In genomic region chr8:11777201-11777600, GRCm38 (mm10) we compare ENCODE assay signal across 13 mouse cellular contexts. TPM values are rescaled to one million over a fixed set of nuclear protein-coding genes. Genes with fewer than 3 reads are reported as not detected.
DNase-seq lines count a peak whose midpoint lies in the region; ATAC-seq lines count a peak whose summit lies in the region.
"Had no signal": no experiment of that assay in that cellular context is flagged by ENCODE, and none has a peak within 500 bp of the region (broad histone marks: within the 10 kb centered on the region; RNA-seq: fewer than 3 reads in every experiment).

No protein-coding gene starts in this region.

- no peak overlapping the region for H3K4me3 ChIP-seq in forebrain, embryonic 15.5 days
- H3K4me3 ChIP-seq in forebrain, embryonic 12.5 days (replicated peaks): no peak overlapping the region
- no peak overlapping the region for H3K4me3 ChIP-seq in midbrain, embryonic 11.5 days (ENCODE audit: low read depth, low read length)
- H3K4me3 ChIP-seq in midbrain, embryonic 16.5 days (ENCODE audit: low read depth, low read length): no peak overlapping the region
- H3K4me3 ChIP-seq in heart, embryonic 13.5 days: no peak overlapping the region
- H3K4me3 ChIP-seq in stomach, embryonic 16.5 days (replicated peaks; ENCODE audit: low read length): no peak overlapping the region
- H3K4me3 ChIP-seq: embryonic facial prominence, embryonic 13.5 days; limb, embryonic 15.5 days; neural tube, embryonic 12.5 days had no signal

- H3K4me2 ChIP-seq in forebrain, embryonic 15.5 days (replicated peaks): no peak overlapping the region
- H3K4me2 ChIP-seq in forebrain, embryonic 12.5 days: no peak overlapping the region
- H3K4me2 ChIP-seq in midbrain, embryonic 11.5 days: no peak overlapping the region
- no peak overlapping the region for H3K4me2 ChIP-seq in midbrain, embryonic 16.5 days (ENCODE audit: low read length)
- 0 out of 2 replicates have a peak overlapping the region, but pooled peaks have one; percentile 25 for H3K4me2 ChIP-seq in heart, embryonic 13.5 days
- H3K4me2 ChIP-seq in stomach, embryonic 16.5 days (ENCODE audit: low read depth, low read length): no peak overlapping the region
- H3K4me2 ChIP-seq: embryonic facial prominence, embryonic 13.5 days; limb, embryonic 15.5 days; neural tube, embryonic 12.5 days had no signal

- H3K27me3 ChIP-seq in forebrain, embryonic 15.5 days: no peaks in the 10 kb centered on the region
- no peaks in the 10 kb centered on the region for H3K27me3 ChIP-seq in forebrain, embryonic 12.5 days
- H3K27me3 ChIP-seq in midbrain, embryonic 11.5 days (ENCODE audit: control insufficient read depth, insufficient read depth, low read length): no peaks in the 10 kb centered on the region
- no peaks in the 10 kb centered on the region for H3K27me3 ChIP-seq in midbrain, embryonic 16.5 days (ENCODE audit: control insufficient read depth, insufficient read depth, low read depth, low read length)
- no peaks in the 10 kb centered on the region for H3K27me3 ChIP-seq in heart, embryonic 13.5 days (replicated peaks)
- H3K27me3 ChIP-seq in stomach, embryonic 16.5 days (ENCODE audit: control insufficient read depth, insufficient read depth, low read length): no peaks in the 10 kb centered on the region
- H3K27me3 ChIP-seq: CH12.LX; embryonic facial prominence, embryonic 13.5 days; limb, embryonic 15.5 days; neural tube, embryonic 12.5 days had no signal

- H3K27ac ChIP-seq in forebrain, embryonic 15.5 days (replicated peaks): peak overlapping the region; percentile 23; the same call in 1 of the 2 replicates
- no peak overlapping the region for H3K27ac ChIP-seq in forebrain, embryonic 12.5 days
- H3K27ac ChIP-seq in midbrain, embryonic 11.5 days (ENCODE audit: low read depth, low read length): no peak overlapping the region
- H3K27ac ChIP-seq in midbrain, embryonic 16.5 days (ENCODE audit: low read length): no peak overlapping the region
- peak overlapping the region; percentile 87 for H3K27ac ChIP-seq in heart, embryonic 13.5 days (replicated peaks)
- H3K27ac ChIP-seq in stomach, embryonic 16.5 days (ENCODE audit: low read length): 0 out of 2 replicates have a peak overlapping the region, but pooled peaks have one; percentile 8
- H3K27ac ChIP-seq: embryonic facial prominence, embryonic 13.5 days; limb, embryonic 15.5 days; neural tube, embryonic 12.5 days had no signal

- no peaks in the 10 kb centered on the region for H3K9me3 ChIP-seq in forebrain, embryonic 15.5 days
- no peaks in the 10 kb centered on the region for H3K9me3 ChIP-seq in forebrain, embryonic 12.5 days
- no peaks in the 10 kb centered on the region for H3K9me3 ChIP-seq in midbrain, embryonic 11.5 days (ENCODE audit: control insufficient read depth, low read length)
- no peaks in the 10 kb centered on the region for H3K9me3 ChIP-seq in midbrain, embryonic 16.5 days (replicated peaks; ENCODE audit: control insufficient read depth, low read length, poor library complexity, severe bottlenecking)
- no peaks in the 10 kb centered on the region for H3K9me3 ChIP-seq in heart, embryonic 13.5 days
- H3K9me3 ChIP-seq in stomach, embryonic 16.5 days (replicated peaks; ENCODE audit: control insufficient read depth, low read length): no peaks in the 10 kb centered on the region
- H3K9me3 ChIP-seq: embryonic facial prominence, embryonic 13.5 days; limb, embryonic 15.5 days; neural tube, embryonic 12.5 days had no signal

- 80% methylated on average over 10 of the region's 10 CpGs for WGBS in forebrain, embryonic 15.5 days
- WGBS in forebrain, embryonic 12.5 days: 77% methylated on average over 10 of the region's 10 CpGs
- 78% methylated on average over 10 of the region's 10 CpGs for WGBS in midbrain, embryonic 11.5 days
- 70% methylated on average over 10 of the region's 10 CpGs for WGBS in midbrain, embryonic 16.5 days
- WGBS in heart, embryonic 13.5 days: 40% methylated on average over 10 of the region's 10 CpGs
- 69% methylated on average over 10 of the region's 10 CpGs for WGBS in stomach, embryonic 16.5 days

- no peak overlapping the region for H3K9ac ChIP-seq in forebrain, embryonic 15.5 days (replicated peaks)
- H3K9ac ChIP-seq in forebrain, embryonic 12.5 days: no peak overlapping the region
- H3K9ac ChIP-seq in midbrain, embryonic 11.5 days (ENCODE audit: low read length): no peak overlapping the region
- no peak overlapping the region for H3K9ac ChIP-seq in midbrain, embryonic 16.5 days (ENCODE audit: low read depth, low read length)
- H3K9ac ChIP-seq in heart, embryonic 13.5 days: no peak overlapping the region
- no peak overlapping the region for H3K9ac ChIP-seq in stomach, embryonic 16.5 days (ENCODE audit: low read length)
- H3K9ac ChIP-seq: embryonic facial prominence, embryonic 13.5 days; limb, embryonic 15.5 days; neural tube, embryonic 12.5 days had no signal

- H3K36me3 ChIP-seq in forebrain, embryonic 15.5 days: peaks cover 6% of the 10 kb centered on the region
- peaks cover 14% of the 10 kb centered on the region for H3K36me3 ChIP-seq in forebrain, embryonic 12.5 days (replicated peaks)
- peaks cover 3% of the 10 kb centered on the region for H3K36me3 ChIP-seq in midbrain, embryonic 11.5 days (ENCODE audit: control insufficient read depth, insufficient read depth, low read length)
- H3K36me3 ChIP-seq in midbrain, embryonic 16.5 days (ENCODE audit: control insufficient read depth, insufficient read depth, low read length): peaks cover 2% of the 10 kb centered on the region; the same call in 1 of the 2 replicates
- peaks cover 17% of the 10 kb centered on the region for H3K36me3 ChIP-seq in heart, embryonic 13.5 days
- 0 out of 2 replicates have a peak, but pooled peaks cover under 1% of the 10 kb centered on the region for H3K36me3 ChIP-seq in stomach, embryonic 16.5 days (ENCODE audit: control insufficient read depth, insufficient read depth, low read length)

- no peak for ATAC-seq in forebrain, embryonic 15.5 days (replicated peaks)
- ATAC-seq in forebrain, embryonic 12.5 days (ENCODE audit: low FRiP score): no peak
- peak; percentile 44; the same call in 1 of the 2 replicates for ATAC-seq in midbrain, embryonic 11.5 days (ENCODE audit: low FRiP score)
- ATAC-seq in midbrain, embryonic 16.5 days: no peak; the same call in 1 of the 2 replicates
- ATAC-seq in heart, embryonic 13.5 days (ENCODE audit: extremely low read depth, insufficient number of reproducible peaks, low FRiP score, low TSS enrichment): no peak
- ATAC-seq in stomach, embryonic 16.5 days (ENCODE audit: insufficient read depth, low FRiP score): no peak
- no peak for ATAC-seq in granulocyte monocyte progenitor cell, adult 5-6 weeks (replicated peaks; ENCODE audit: poor library complexity, severe bottlenecking)

- peaks cover 57% of the 10 kb centered on the region for H3K4me1 ChIP-seq in forebrain, embryonic 15.5 days
- peaks cover 38% of the 10 kb centered on the region for H3K4me1 ChIP-seq in forebrain, embryonic 12.5 days
- H3K4me1 ChIP-seq in midbrain, embryonic 11.5 days (ENCODE audit: control insufficient read depth, insufficient read depth, low read length): 0 out of 2 replicates have a peak, but pooled peaks cover 4% of the 10 kb centered on the region
- H3K4me1 ChIP-seq in midbrain, embryonic 16.5 days (ENCODE audit: control insufficient read depth, insufficient read depth, low read length): peaks cover 21% of the 10 kb centered on the region
- peaks cover 90% of the 10 kb centered on the region for H3K4me1 ChIP-seq in heart, embryonic 13.5 days
- peaks cover 35% of the 10 kb centered on the region for H3K4me1 ChIP-seq in stomach, embryonic 16.5 days (ENCODE audit: control insufficient read depth, insufficient read depth, low read length)

- DNase-seq in midbrain, embryonic 11.5 days (ENCODE audit: low spot score, missing footprints): peak; percentile 49
- DNase-seq: kidney, adult 18-20 months; lung, postnatal 36 days had no signal

RNA-seq across cellular contexts. Expression of gene Arhgef7, which starts 49.7 kb away (rescaled TPM):
- polyA plus RNA-seq in forebrain, embryonic 15.5 days (2015; fragmentation: Nextera tagmentation; extraction: Ambion mirVana): 77.1 and 86.4 TPM in 2 replicates
- 78.8 and 82.1 TPM in 2 replicates for polyA plus RNA-seq in forebrain, embryonic 12.5 days (2016; fragmentation: Nextera tagmentation; extraction: Ambion mirVana)
- 51.4 and 56.8 TPM in 2 replicates for polyA plus RNA-seq in midbrain, embryonic 11.5 days (2014; fragmentation: Nextera tagmentation; extraction: Ambion mirVana)
- polyA plus RNA-seq in midbrain, embryonic 16.5 days (2015; fragmentation: Nextera tagmentation; extraction: Ambion mirVana): 65.6 and 67.2 TPM in 2 replicates
- 44.8 and 45.8 TPM in 2 replicates for polyA plus RNA-seq in heart, embryonic 13.5 days (2015; fragmentation: Nextera tagmentation; extraction: Ambion mirVana)
- polyA plus RNA-seq in stomach, embryonic 16.5 days (2015; fragmentation: Nextera tagmentation; extraction: Ambion mirVana): 32.7 and 33.4 TPM in 2 replicates
- 33.9 and 40.2 TPM in 2 replicates for total RNA-seq in granulocyte monocyte progenitor cell, adult 5-6 weeks (2014; fragmentation: Nextera tagmentation)
- total RNA-seq in granulocyte monocyte progenitor cell, adult 5-6 weeks (2017): 14.4 and 19.8 TPM in 2 replicates

Comparison
In these comparisons a context has a peak if more than half of its experiments do, and no peak if none do; other contexts are left out.
1. H3K27ac ChIP-seq: peak in forebrain, embryonic 15.5 days (single experiment), heart, embryonic 13.5 days (single experiment) and stomach, embryonic 16.5 days (single experiment); none in forebrain, embryonic 12.5 days (single experiment), midbrain, embryonic 11.5 days (single experiment) and midbrain, embryonic 16.5 days (single experiment).